Mouse (Mus musculus) spleen, embryonic (tissue): ENCODE measurements at regions not wholly inside any gene's neighbourhood (a gene's known extent, or its start where the extent isn't known, plus 50 kb on each side); places are given as distances from the start of the nearest gene placed in this dataset.

Experiments
- CTCF ChIA-PET: fragments of 350-600 bp; sonication (Branson Sonifier 250); formaldehyde crosslinking; loops from one replicate; lab custom pipeline; 2022; lab: Charles Lee

GRCm38 (mm10) chr15:62074735-62075134 lies 1151.9 kb upstream of the A1bg start:
- CTCF ChIA-PET, result no interaction called here

GRCm38 (mm10) chr15:62073595-62073994 lies 1150.8 kb upstream of the A1bg start:
- CTCF ChIA-PET, result no interaction called here

GRCm38 (mm10) chr15:62071311-62071710 lies 1148.5 kb upstream of the A1bg start:
- CTCF ChIA-PET, result interaction anchor here (0.7 kb wide), 1 partner anchor 506 kb away, joined by 9 read pairs; no protein-coding TSS in a partner anchor

GRCm38 (mm10) chr15:62068422-62069160 lies 1145.8 kb upstream of the A1bg start:
- CTCF ChIA-PET, result interaction anchor here (0.7 to 1.2 kb wide), 2 partner anchors 82 to 229 kb away, joined by 3 read pairs; no protein-coding TSS in a partner anchor

- CTCF ChIA-PET, result interaction anchor here (0.6 to 0.7 kb wide), 2 partner anchors 70 to 103 kb away, joined by 4 read pairs; no protein-coding TSS in a partner anchor
Measured at GRCm38 (mm10) chr15:62064399-62064798, 1141.6 kb upstream of the A1bg start.

- CTCF ChIA-PET, result interaction anchor here (0.6 to 1.0 kb wide), 2 partner anchors 20 to 124 kb away, joined by 3 read pairs; no protein-coding TSS in a partner anchor
Measured at GRCm38 (mm10) chr15:62057449-62057848, 1134.6 kb upstream of the A1bg start.

GRCm38 (mm10) chr15:62056889-62057288 lies 1134.1 kb upstream of the A1bg start:
- CTCF ChIA-PET, result interaction anchor here (0.7 kb wide), 2 partner anchors 62 to 77 kb away, joined by 6 read pairs; no protein-coding TSS in a partner anchor

- CTCF ChIA-PET, result interaction anchor here (0.7 kb wide), 2 partner anchors 62 to 77 kb away, joined by 6 read pairs; no protein-coding TSS in a partner anchor
Measured at GRCm38 (mm10) chr15:62056401-62056800, 1133.6 kb upstream of the A1bg start.

GRCm38 (mm10) chr15:62055011-62055410 lies 1132.2 kb upstream of the A1bg start:
- CTCF ChIA-PET, result no interaction called here

GRCm38 (mm10) chr15:62053420-62054239 lies 1130.8 kb upstream of the A1bg start:
- CTCF ChIA-PET, result no interaction called here

- CTCF ChIA-PET, result interaction anchor here (0.7 kb wide), 1 partner anchor 17 kb away, joined by 4 read pairs; no protein-coding TSS in a partner anchor
Measured at GRCm38 (mm10) chr15:62049416-62049815, 1126.6 kb upstream of the A1bg start.

GRCm38 (mm10) chr15:62048981-62049380 lies 1126.2 kb upstream of the A1bg start:
- CTCF ChIA-PET, result interaction anchor here (0.7 kb wide), 1 partner anchor 18 kb away, joined by 4 read pairs; no protein-coding TSS in a partner anchor

GRCm38 (mm10) chr15:62046276-62046675 lies 1123.5 kb upstream of the A1bg start:
- CTCF ChIA-PET, result interaction anchor here (0.6 kb wide), 2 partner anchors 56 to 130 kb away, joined by 3 to 7 read pairs; no protein-coding TSS in a partner anchor

- CTCF ChIA-PET, result interaction anchor here (0.6 kb wide), 1 partner anchor 129 kb away, joined by 3 read pairs; no protein-coding TSS in a partner anchor
Measured at GRCm38 (mm10) chr15:62044654-62045335, 1122.0 kb upstream of the A1bg start.

- CTCF ChIA-PET, result no interaction called here
Measured at GRCm38 (mm10) chr15:62043617-62044392, 1121.0 kb upstream of the A1bg start.

- CTCF ChIA-PET, result no interaction called here
Measured at GRCm38 (mm10) chr15:62042924-62043504, 1120.2 kb upstream of the A1bg start.
